Mouse (Mus musculus) lung, adult 18-20 months (tissue): ENCODE data around the gene Nipal3.

ENCODE experiments used
- DNase-seq, 2 experiments: peaks; one replicate each; pipeline ENCODE4 v3.0.0; 2022; ENCODE audit warnings: mixed read lengths in 2 of 2

Nipal3 gene

GRCm38 (mm10) chr4:135433443-135434394 lies 61.1 kb downstream of the Nipal3 start, which contains the start of gene Rcan3:
Gene Rcan3, minus strand, starts transcription at chr4:135433853.
- peak; percentile 74 to 76 for DNase-seq

GRCm38 (mm10) chr4:135433086-135433442 lies 61.8 kb downstream of the Nipal3 start:
- DNase-seq: no peak

- DNase-seq: no peak
These were observed 64.7 kb downstream of the Nipal3 start for GRCm38 (mm10) chr4:135429990-135430760.

GRCm38 (mm10) chr4:135429383-135429782 lies 65.5 kb downstream of the Nipal3 start:
- DNase-seq: no peak

- no peak for DNase-seq
These were observed 68.3 kb downstream of the Nipal3 start for GRCm38 (mm10) chr4:135426587-135426986.

GRCm38 (mm10) chr4:135425625-135426024 lies 69.2 kb downstream of the Nipal3 start:
- DNase-seq: no peak

GRCm38 (mm10) chr4:135420961-135421360 lies 73.9 kb downstream of the Nipal3 start:
- DNase-seq: no peak

- DNase-seq: no peak
These were observed 74.4 kb downstream of the Nipal3 start for GRCm38 (mm10) chr4:135420416-135420815.

- no peak for DNase-seq
These were observed 74.8 kb downstream of the Nipal3 start for GRCm38 (mm10) chr4:135419996-135420395.

GRCm38 (mm10) chr4:135416367-135416766 lies 78.5 kb downstream of the Nipal3 start:
- DNase-seq: no peak

GRCm38 (mm10) chr4:135413491-135413890 lies 81.3 kb downstream of the Nipal3 start:
- DNase-seq: no peak

GRCm38 (mm10) chr4:135411633-135412032 lies 83.2 kb downstream of the Nipal3 start:
- peak; percentile 40 to 56 for DNase-seq

- DNase-seq: peak; percentile 22 to 36
These were observed 88.7 kb downstream of the Nipal3 start for GRCm38 (mm10) chr4:135406180-135406579.

- no peak for DNase-seq
These were observed 89.9 kb downstream of the Nipal3 start for GRCm38 (mm10) chr4:135404916-135405315.

GRCm38 (mm10) chr4:135404048-135404447 lies 90.8 kb downstream of the Nipal3 start:
- DNase-seq: no peak

GRCm38 (mm10) chr4:135401881-135402280 lies 93.0 kb downstream of the Nipal3 start:
- DNase-seq: no peak

- DNase-seq: no peak
These were observed 96.8 kb downstream of the Nipal3 start, which contains the start of gene Ncmap for GRCm38 (mm10) chr4:135397991-135398390. Gene Ncmap, minus strand, starts transcription at chr4:135398227.

- DNase-seq: no peak
These were observed 97.3 kb downstream of the Nipal3 start for GRCm38 (mm10) chr4:135397551-135397950.

- no peak for DNase-seq
These were observed 98.5 kb downstream of the Nipal3 start for GRCm38 (mm10) chr4:135396303-135396702.
